Mouse (Mus musculus): ENCODE measurements at regions not wholly inside any gene's neighbourhood (a gene's known extent, or its start where the extent isn't known, plus 50 kb on each side); places are given as distances from the start of the nearest gene placed in this dataset.

DNA sequence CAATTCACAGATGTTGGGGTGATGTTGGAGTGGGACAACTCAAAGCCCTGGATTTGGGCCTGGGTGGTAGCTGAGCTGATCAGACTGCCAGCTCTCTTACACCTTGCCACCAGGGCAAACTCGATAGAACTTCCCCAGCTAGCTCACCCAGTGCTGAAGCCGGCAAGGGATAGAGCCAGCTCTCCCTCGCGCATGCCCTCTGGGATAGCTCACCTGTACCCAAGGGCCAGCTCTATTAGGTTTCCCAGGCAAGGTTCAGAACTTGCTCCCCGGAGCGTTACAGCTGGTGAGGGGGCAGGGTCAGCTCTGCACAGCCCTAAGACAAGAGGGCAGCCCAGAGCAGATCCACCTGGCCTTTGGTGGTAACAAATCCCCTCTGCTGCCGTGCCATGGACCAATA, 54.1 kb upstream of the 1700012A03Rik start:
- no peaks in the 10 kb centered on the region for H3K27me3 ChIP-seq (ENCODE audit: control insufficient read depth, insufficient read depth, insufficient read length)
- H3K79me2 ChIP-seq (ENCODE audit: control insufficient read depth, insufficient read depth): no peaks in the 10 kb centered on the region
- H3ac ChIP-seq (ENCODE audit: control insufficient read depth, insufficient read length): no peak overlapping the region
- TF ChIP-seq USF1 (IDR thresholded peaks at IDR 0.05; ENCODE audit: low read depth) (no peak), TCF3 (IDR thresholded peaks at IDR 0.05; ENCODE audit: insufficient read length, low read depth) (no peak), MYOG (IDR thresholded peaks at IDR 0.05; ENCODE audit: control insufficient read depth in 1 of 3, insufficient read depth in 1 of 3, insufficient read length in 2 of 3, low read depth in 2 of 3) (no peak), E2F4 (IDR thresholded peaks at IDR 0.05; ENCODE audit: insufficient read depth) (no peak)
- no peaks in the 10 kb centered on the region for H3K36me3 ChIP-seq (ENCODE audit: control insufficient read depth, insufficient read depth)
- no peak overlapping the region for H3K4me3 ChIP-seq
- no peak overlapping the region for H3K4me2 ChIP-seq (ENCODE audit: low read depth)

DNA sequence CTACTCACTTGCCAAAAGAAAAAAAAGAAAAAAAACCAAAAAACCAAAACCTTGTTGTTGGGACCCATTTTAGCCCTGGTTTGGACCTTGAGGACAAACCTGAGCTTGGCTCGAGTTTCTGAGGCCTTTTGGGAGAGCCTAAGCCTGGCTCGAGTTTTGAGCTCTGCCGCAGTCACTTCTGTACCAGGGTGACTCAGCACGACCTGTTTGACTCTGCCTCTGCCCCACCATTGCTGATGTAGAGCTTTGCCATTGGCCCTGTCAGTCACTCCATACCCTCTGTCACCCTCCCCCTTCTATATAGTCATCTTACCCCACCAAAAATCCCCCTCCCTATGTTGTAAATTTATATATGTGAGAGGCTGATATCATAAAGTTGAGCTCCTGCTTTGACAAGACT, 54.8 kb upstream of the 1700012A03Rik start:
- Histone ChIP-seq H3K36me3 (ENCODE audit: control insufficient read depth, insufficient read depth) (no peaks in the 10 kb centered on the region), H3K79me2 (ENCODE audit: control insufficient read depth, insufficient read depth) (no peaks in the 10 kb centered on the region), H3ac (ENCODE audit: control insufficient read depth, insufficient read length) (no peak overlapping the region), H3K4me2 (ENCODE audit: low read depth) (no peak overlapping the region), H3K4me3 (no peak overlapping the region), H3K27me3 (ENCODE audit: control insufficient read depth, insufficient read depth, insufficient read length) (no peaks in the 10 kb centered on the region)
- TF ChIP-seq E2F4 (IDR thresholded peaks at IDR 0.05; ENCODE audit: insufficient read depth) (no peak), USF1 (IDR thresholded peaks at IDR 0.05; ENCODE audit: low read depth) (no peak), REST (IDR thresholded peaks at IDR 0.05; ENCODE audit: insufficient read depth, insufficient read length) (no peak), CEBPB (IDR thresholded peaks at IDR 0.05; ENCODE audit: insufficient read depth, poor library complexity, severe bottlenecking) (no peak), POLR2A (IDR thresholded peaks at IDR 0.05; ENCODE audit: insufficient read length, low read depth) (no peak), MAX (IDR thresholded peaks at IDR 0.05; ENCODE audit: low read depth) (no peak), TCF3 (IDR thresholded peaks at IDR 0.05; ENCODE audit: insufficient read length, low read depth) (no peak), POLR2AphosphoS2 (IDR thresholded peaks at IDR 0.05; ENCODE audit: insufficient read length, low read depth) (no peak), TCF12 (IDR thresholded peaks at IDR 0.05; ENCODE audit: insufficient read depth, poor library complexity, severe bottlenecking) (no peak), SRF (IDR thresholded peaks at IDR 0.05; ENCODE audit: control insufficient read depth, insufficient read length, low read depth) (no peak), MYOD1 (IDR thresholded peaks at IDR 0.05; ENCODE audit: control insufficient read depth in 1 of 3, insufficient read length in 2 of 3, low read depth in 2 of 3) (no peak), MYOG (IDR thresholded peaks at IDR 0.05; ENCODE audit: control insufficient read depth in 1 of 3, insufficient read depth in 1 of 3, insufficient read length in 2 of 3, low read depth in 2 of 3) (no peak)

DNA sequence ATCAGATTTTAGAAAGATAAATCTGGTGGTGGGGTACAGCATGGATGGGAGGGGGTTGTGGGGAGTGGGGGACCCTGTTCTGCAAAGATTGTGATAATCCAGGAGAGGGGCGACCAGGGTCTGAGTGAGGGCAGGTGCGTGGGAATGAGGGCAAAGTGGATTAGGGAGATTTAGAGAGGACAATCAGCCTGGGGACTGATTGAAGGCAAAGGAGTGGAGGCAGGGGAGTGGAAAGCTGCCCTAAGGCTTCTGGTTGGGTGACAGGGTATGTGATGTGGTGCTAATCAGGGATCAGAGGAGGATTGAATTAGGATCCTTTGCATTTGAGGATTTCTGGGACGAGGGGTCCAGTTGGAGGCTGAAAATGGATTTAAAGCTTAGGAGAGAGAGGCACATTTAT, 64.3 kb upstream of the 1700012A03Rik start:
- Histone ChIP-seq H3K4me3 (no peak overlapping the region), H3K4me2 (ENCODE audit: low read depth) (no peak overlapping the region), H3K36me3 (ENCODE audit: control insufficient read depth, insufficient read depth) (no peaks in the 10 kb centered on the region), H3K79me2 (ENCODE audit: control insufficient read depth, insufficient read depth) (no peaks in the 10 kb centered on the region), H3K27me3 (ENCODE audit: control insufficient read depth, insufficient read depth, insufficient read length) (no peaks in the 10 kb centered on the region), H3ac (ENCODE audit: control insufficient read depth, insufficient read length) (no peak overlapping the region)
- TF ChIP-seq MAX (IDR thresholded peaks at IDR 0.05; ENCODE audit: low read depth) (no peak), REST (IDR thresholded peaks at IDR 0.05; ENCODE audit: insufficient read depth, insufficient read length) (no peak), MYOD1 (IDR thresholded peaks at IDR 0.05; ENCODE audit: control insufficient read depth in 1 of 3, insufficient read length in 2 of 3, low read depth in 2 of 3) (no peak), USF1 (IDR thresholded peaks at IDR 0.05; ENCODE audit: low read depth) (no peak)

DNA sequence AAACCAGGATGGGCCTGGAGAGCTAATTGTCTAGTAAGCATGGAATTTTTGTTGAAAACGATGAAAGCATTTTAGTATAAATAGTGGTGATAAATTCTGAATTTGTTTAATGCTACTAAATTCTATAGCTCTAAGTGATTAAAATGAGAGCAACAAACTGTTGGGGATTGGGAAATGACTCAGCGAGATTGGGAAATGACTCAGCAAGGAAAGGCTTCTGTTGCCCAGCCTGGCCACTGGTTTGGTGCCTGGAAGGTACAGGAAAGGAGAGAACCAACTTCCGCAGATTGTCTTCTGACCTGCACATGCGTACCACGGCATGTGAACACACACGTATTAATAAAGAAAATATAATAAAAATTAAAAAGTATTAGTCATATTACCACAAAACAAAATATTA, 73.3 kb upstream of the 1700012A03Rik start:
- Histone ChIP-seq H3K4me3 (no peak overlapping the region), H3K36me3 (ENCODE audit: control insufficient read depth, insufficient read depth) (no peaks in the 10 kb centered on the region), H3K79me2 (ENCODE audit: control insufficient read depth, insufficient read depth) (no peaks in the 10 kb centered on the region), H3K4me2 (ENCODE audit: low read depth) (no peak overlapping the region), H3ac (ENCODE audit: control insufficient read depth, insufficient read length) (no peak overlapping the region), H3K27me3 (ENCODE audit: control insufficient read depth, insufficient read depth, insufficient read length) (no peaks in the 10 kb centered on the region)
- no peak for TF ChIP-seq MAX (IDR thresholded peaks at IDR 0.05; ENCODE audit: low read depth)
- TF ChIP-seq REST (IDR thresholded peaks at IDR 0.05; ENCODE audit: insufficient read depth, insufficient read length): no peak
- no peak for TF ChIP-seq TCF12 (IDR thresholded peaks at IDR 0.05; ENCODE audit: insufficient read depth, poor library complexity, severe bottlenecking)
- no peak for TF ChIP-seq TCF3 (IDR thresholded peaks at IDR 0.05; ENCODE audit: insufficient read length, low read depth)

DNA sequence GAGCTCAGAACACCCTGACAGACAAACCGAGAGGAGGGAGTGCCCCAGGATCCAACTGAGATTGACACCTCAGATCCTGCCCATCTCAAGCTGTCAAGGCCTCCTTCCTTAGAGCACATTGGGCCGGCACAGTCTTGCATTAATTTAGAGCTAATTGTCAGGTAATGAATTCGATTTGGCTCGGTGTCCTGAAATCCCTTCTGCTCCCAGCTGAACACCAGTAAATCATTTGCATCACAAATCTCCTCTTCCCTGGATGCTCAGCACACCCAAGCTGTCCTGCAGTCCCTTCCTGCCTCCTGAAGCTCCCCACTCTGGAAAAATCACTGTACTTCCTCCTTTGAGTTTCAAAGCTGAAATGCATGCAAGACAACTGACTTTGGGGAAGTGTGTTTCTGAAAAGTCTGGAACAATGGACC, 102.0 kb upstream of the 1700012A03Rik start:
- Histone ChIP-seq H3ac (ENCODE audit: control insufficient read depth, insufficient read length) (no peak overlapping the region), H3K4me3 (no peak overlapping the region)
- TF ChIP-seq MYOG (IDR thresholded peaks at IDR 0.05; ENCODE audit: control insufficient read depth in 1 of 3, insufficient read depth in 1 of 3, insufficient read length in 2 of 3, low read depth in 2 of 3) (no peak), POLR2AphosphoS2 (IDR thresholded peaks at IDR 0.05; ENCODE audit: insufficient read length, low read depth) (no peak), USF1 (IDR thresholded peaks at IDR 0.05; ENCODE audit: low read depth) (no peak), CEBPB (IDR thresholded peaks at IDR 0.05; ENCODE audit: insufficient read depth, poor library complexity, severe bottlenecking) (no peak), E2F4 (IDR thresholded peaks at IDR 0.05; ENCODE audit: insufficient read depth) (no peak), POLR2A (IDR thresholded peaks at IDR 0.05; ENCODE audit: insufficient read length, low read depth) (no peak), MAX (IDR thresholded peaks at IDR 0.05; ENCODE audit: low read depth) (no peak), SRF (IDR thresholded peaks at IDR 0.05; ENCODE audit: control insufficient read depth, insufficient read length, low read depth) (no peak), TCF3 (IDR thresholded peaks at IDR 0.05; ENCODE audit: insufficient read length, low read depth) (no peak), MYOD1 (IDR thresholded peaks at IDR 0.05; ENCODE audit: control insufficient read depth in 1 of 3, insufficient read length in 2 of 3, low read depth in 2 of 3) (no peak), REST (IDR thresholded peaks at IDR 0.05; ENCODE audit: insufficient read depth, insufficient read length) (no peak), TCF12 (IDR thresholded peaks at IDR 0.05; ENCODE audit: insufficient read depth, poor library complexity, severe bottlenecking) (no peak)

More for the DNA sequence above, 102.0 kb upstream of the 1700012A03Rik start:
- Histone ChIP-seq H3K79me2 (ENCODE audit: control insufficient read depth, insufficient read depth) (no peaks in the 10 kb centered on the region), H3K36me3 (ENCODE audit: control insufficient read depth, insufficient read depth) (no peaks in the 10 kb centered on the region), H3K27me3 (ENCODE audit: control insufficient read depth, insufficient read depth, insufficient read length) (no peaks in the 10 kb centered on the region), H3K4me2 (ENCODE audit: low read depth) (no peak overlapping the region)

Measured in myocyte (in vitro differentiated cells).